Mouse (Mus musculus): ENCODE measurements at regions not wholly inside any gene's neighbourhood (a gene's known extent, or its start where the extent isn't known, plus 50 kb on each side); places are given as distances from the start of the nearest gene placed in this dataset.

DNA sequence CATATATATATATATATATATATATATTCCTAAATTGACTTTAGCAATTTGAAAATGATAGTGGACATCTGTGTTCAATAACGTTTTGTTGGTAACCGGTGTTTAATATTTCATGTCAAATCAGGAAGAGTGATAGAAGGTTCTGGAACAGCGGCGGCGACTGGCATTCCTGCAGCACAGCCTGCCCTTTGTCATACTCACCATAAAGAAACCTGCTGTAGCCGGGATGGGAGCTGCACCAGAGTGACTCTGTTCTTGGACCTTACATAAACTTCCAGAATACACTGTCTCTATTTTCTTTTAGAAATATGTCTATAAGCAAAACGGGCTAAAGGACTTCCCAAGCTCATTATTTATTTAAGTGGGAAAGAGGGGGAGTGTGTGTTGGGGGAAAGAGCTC is 731.5 kb downstream of the Egfem1 start:
- no peak overlapping the region for H3K4me3 ChIP-seq
- no peak for ATAC-seq (ENCODE audit: insufficient number of reproducible peaks, insufficient read depth, low FRiP score, low TSS enrichment, low read depth)
- WGBS, result 31% methylated on average over 7 of the region's 7 CpGs
- H3K27ac ChIP-seq, result no peak overlapping the region
- H3K4me1 ChIP-seq, result no peaks in the 10 kb centered on the region
- H3K9me3 ChIP-seq, result no peaks in the 10 kb centered on the region
- H3K9ac ChIP-seq, result no peak overlapping the region
- no peaks in the 10 kb centered on the region for H3K36me3 ChIP-seq
- H3K27me3 ChIP-seq, result peaks cover 9% of the 10 kb centered on the region; the same call in 1 of the 2 replicates
- 0 out of 2 replicates have a peak overlapping the region, but pooled peaks have one; percentile 22 for H3K4me2 ChIP-seq

DNA sequence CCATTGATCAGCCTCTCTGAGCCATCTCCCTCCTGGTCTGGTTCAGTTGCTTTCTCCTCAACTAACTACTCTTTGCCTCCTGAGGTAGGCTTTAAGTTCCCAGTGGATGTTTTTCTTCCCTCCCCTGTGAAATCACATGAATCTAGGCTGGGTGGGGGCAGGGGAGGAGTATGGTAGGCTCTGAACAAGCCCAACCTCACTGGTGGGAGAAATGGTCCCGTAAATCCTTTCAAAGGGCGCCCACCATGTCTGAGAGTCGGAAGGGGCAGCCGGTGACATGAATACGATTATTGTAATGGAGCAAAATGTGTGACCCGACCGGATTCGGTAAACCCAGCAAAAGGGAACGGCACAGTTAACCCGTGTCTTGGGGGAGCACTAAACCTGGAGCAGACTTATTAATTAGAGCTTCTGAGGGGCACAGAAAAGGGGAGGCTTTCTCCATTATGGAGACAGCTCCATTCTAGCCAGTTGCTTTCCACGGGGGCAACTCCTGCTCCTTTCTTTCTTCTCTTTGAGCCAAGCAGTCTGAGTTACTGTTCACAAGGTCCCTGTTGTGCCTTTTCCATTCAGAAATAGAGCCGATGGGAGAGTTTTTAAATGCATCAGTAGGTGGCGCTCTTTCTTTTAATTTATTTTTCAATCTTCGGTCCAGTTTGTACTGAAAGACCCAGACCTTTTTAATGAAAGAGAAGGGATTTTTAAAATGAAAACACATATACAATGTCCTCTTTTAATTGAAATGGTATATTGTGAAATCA is 730.8 kb downstream of the Egfem1 start:
- ATAC-seq (ENCODE audit: insufficient number of reproducible peaks, insufficient read depth, low FRiP score, low TSS enrichment, low read depth), result no peak

DNA sequence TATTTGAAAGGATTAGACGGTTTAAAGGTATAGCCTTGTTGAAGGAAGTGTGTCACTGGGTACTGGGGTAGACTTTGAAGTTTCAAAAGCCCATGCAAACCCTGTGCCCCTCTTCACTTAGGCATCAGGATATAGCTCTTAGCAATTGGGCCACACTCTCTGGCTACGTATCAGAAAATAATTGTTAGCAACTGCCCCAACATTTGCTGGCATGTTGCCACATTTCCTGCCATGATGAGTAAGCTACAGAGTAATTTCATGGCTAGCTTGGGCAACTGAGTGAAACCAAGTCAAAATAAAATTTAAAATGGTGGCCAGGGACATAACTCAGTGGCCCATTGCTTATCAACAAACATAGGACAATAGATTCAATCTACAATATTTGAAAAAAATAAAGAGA is 724.2 kb downstream of the Egfem1 start:
- peaks cover 3% of the 10 kb centered on the region for H3K4me1 ChIP-seq
- no peak overlapping the region for H3K9ac ChIP-seq
- no peak overlapping the region for H3K4me3 ChIP-seq
- H3K27me3 ChIP-seq, result no peaks in the 10 kb centered on the region; the same call in 1 of the 2 replicates
- H3K27ac ChIP-seq, result no peak overlapping the region
- 87% methylated on average over 2 of the region's 2 CpGs for WGBS
- H3K4me2 ChIP-seq, result no peak overlapping the region
- ATAC-seq (ENCODE audit: insufficient number of reproducible peaks, insufficient read depth, low FRiP score, low TSS enrichment, low read depth), result no peak
- H3K36me3 ChIP-seq, result no peaks in the 10 kb centered on the region
- H3K9me3 ChIP-seq, result no peaks in the 10 kb centered on the region

More for the DNA sequence above, 730.8 kb downstream of the Egfem1 start:
- Histone ChIP-seq H3K9me3 (no peaks in the 10 kb centered on the region), H3K27me3 (peaks cover 9% of the 10 kb centered on the region; the same call in 1 of the 2 replicates), H3K36me3 (no peaks in the 10 kb centered on the region), H3K4me1 (no peaks in the 10 kb centered on the region), H3K4me2 (peak overlapping the region; percentile 42), H3K4me3 (0 out of 2 replicates have a peak overlapping the region, but pooled peaks have one; percentile 14), H3K9ac (no peak overlapping the region), H3K27ac (peak overlapping the region; percentile 68)
- 49% methylated on average over 14 of the region's 14 CpGs for WGBS

DNA sequence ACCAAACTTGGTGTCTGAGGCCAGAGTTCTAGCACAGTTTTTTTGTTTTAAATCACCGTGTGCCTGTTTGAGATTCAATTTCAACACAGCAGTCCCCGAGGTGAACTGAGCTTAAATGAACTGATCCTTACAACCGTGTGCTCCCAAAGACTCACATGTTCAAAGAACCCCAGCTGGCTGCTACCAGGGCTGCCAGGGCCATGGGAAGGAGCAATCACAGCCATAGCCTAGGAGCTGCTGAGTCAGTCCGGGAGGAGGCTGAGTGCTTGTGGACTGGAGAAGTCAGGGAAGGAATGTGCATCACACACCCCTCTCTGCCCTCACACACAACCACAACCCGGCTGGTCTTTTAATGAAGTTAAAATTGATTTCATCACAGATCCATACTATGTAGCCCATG is 721.6 kb downstream of the Egfem1 start:
- WGBS, result 17% methylated on average over 5 of the region's 5 CpGs
- H3K9ac ChIP-seq, result no peak overlapping the region
- H3K9me3 ChIP-seq, result no peaks in the 10 kb centered on the region
- H3K4me1 ChIP-seq, result peaks cover 3% of the 10 kb centered on the region
- H3K27me3 ChIP-seq, result no peaks in the 10 kb centered on the region; the same call in 1 of the 2 replicates
- ATAC-seq (ENCODE audit: insufficient number of reproducible peaks, insufficient read depth, low FRiP score, low TSS enrichment, low read depth), result no peak
- H3K27ac ChIP-seq, result no peak overlapping the region
- no peak overlapping the region for H3K4me3 ChIP-seq
- no peaks in the 10 kb centered on the region for H3K36me3 ChIP-seq
- H3K4me2 ChIP-seq, result no peak overlapping the region

DNA sequence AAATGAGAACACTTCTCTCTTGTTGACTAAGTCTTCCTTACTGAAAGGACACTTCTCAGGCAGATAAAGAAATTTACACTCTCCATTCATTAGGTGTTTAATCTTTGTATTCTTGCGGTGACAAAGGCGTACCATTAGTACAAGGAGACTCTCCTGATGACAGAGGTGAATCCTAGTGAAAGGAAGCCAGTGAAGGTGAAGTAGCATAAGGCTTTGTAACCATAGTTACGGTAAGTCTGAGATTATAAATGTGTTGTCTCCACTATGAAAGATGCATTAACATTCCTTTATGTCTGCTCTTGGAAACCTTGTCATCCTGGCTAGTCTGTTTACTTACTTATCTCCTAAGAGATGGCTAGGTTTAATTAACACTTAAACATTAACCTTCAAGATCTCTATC is 719.3 kb downstream of the Egfem1 start:
- Histone ChIP-seq H3K9ac (no peak overlapping the region), H3K27me3 (no peaks in the 10 kb centered on the region), H3K4me2 (no peak overlapping the region), H3K4me3 (no peak overlapping the region), H3K36me3 (no peaks in the 10 kb centered on the region), H3K4me1 (peaks cover 3% of the 10 kb centered on the region), H3K27ac (no peak overlapping the region), H3K9me3 (no peaks in the 10 kb centered on the region)
- WGBS, result 84% methylated on average over 3 of the region's 3 CpGs
- ATAC-seq (ENCODE audit: insufficient number of reproducible peaks, insufficient read depth, low FRiP score, low TSS enrichment, low read depth), result no peak

DNA sequence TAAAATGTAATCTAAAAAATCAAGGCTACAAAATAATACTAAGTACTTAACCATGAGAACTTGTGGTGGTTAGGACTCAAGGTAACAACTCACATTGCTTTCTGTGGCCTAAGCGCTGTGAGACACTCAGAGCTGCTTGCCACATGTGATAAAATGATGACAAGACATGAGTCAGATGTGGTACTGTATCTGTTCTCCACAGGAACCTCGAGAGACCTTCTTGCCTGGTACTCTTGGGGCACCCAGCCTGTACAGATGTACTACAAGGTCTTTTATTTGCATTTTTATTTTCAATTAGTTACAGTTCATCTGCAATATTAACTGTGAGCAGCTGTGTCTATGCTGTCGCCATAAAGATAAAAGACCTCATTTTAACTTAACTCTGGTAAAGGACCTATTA is 692.5 kb downstream of the Egfem1 start:
- Histone ChIP-seq H3K4me2 (no peak overlapping the region), H3K27me3 (no peaks in the 10 kb centered on the region), H3K9ac (no peak overlapping the region), H3K4me3 (no peak overlapping the region), H3K9me3 (no peaks in the 10 kb centered on the region), H3K27ac (no peak overlapping the region), H3K36me3 (no peaks in the 10 kb centered on the region), H3K4me1 (no peaks in the 10 kb centered on the region)
- no peak for ATAC-seq (ENCODE audit: insufficient number of reproducible peaks, insufficient read depth, low FRiP score, low TSS enrichment, low read depth)
- WGBS, result 65% methylated on average over 3 of the region's 3 CpGs

DNA sequence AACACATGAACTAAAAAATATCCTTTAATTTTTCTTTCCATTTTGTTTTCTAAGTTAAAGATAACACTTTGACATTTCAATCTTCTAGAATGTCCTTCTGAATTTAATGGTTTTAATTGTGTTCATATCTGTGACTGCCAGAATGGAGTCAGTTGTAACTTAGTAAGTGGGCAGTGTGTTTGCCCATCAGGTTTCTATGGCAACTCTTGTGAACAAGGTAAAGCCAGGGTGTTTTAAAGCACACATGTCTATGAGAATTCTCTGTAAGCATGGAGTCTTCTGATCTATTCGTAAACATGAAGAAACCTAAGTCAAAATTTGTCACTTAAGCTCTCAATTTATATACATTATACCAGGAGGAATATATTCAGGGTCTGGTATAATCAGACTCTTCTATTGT is 689.4 kb downstream of the Egfem1 start:
- no peaks in the 10 kb centered on the region for H3K36me3 ChIP-seq
- ATAC-seq (ENCODE audit: insufficient number of reproducible peaks, insufficient read depth, low FRiP score, low TSS enrichment, low read depth), result no peak
- no peak overlapping the region for H3K27ac ChIP-seq
- 83% methylated on average over 1 of the region's 1 CpGs for WGBS
- no peak overlapping the region for H3K9ac ChIP-seq
- no peak overlapping the region for H3K4me3 ChIP-seq
- no peaks in the 10 kb centered on the region for H3K27me3 ChIP-seq
- no peaks in the 10 kb centered on the region for H3K4me1 ChIP-seq
- no peaks in the 10 kb centered on the region for H3K9me3 ChIP-seq
- H3K4me2 ChIP-seq, result no peak overlapping the region

DNA sequence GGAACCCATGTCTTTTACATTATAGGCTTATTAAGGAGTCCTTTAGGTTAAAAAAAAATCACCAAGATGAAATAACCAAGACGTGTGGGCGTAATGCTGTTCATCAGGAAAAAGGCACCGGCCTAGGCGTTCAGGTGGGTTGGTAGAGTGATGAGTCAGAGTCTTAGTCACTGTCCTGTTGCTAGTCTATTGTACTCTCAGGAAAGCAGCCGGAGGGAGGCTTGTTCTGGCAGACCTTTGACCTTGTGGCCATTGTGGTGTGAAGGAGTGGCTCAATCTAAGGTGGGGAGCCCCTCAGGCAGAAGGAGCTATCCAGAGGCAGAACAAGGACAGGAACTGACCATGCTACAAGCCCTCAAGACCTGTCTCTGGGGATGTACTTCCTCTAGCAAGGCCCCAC is 686.8 kb downstream of the Egfem1 start:
- ATAC-seq (ENCODE audit: insufficient number of reproducible peaks, insufficient read depth, low FRiP score, low TSS enrichment, low read depth), result no peak
- 78% methylated on average over 5 of the region's 5 CpGs for WGBS

DNA sequence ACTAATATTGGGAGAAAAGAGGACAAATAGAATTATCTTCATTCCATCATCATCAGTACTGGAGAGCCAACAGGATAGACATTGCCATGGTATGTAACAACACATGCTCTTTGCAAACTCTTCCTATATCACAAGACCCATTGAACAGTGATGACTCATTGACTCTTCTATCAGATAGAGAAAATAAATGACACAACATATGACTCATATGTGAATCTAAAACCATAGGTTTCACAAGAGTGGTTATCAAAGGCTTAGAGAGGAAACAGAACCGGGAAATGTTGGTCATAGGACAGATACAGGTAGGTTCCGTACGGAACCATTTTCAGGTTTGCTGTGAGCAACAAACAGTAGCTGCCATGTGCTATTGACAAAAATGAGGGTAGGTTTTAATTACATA is 682.2 kb downstream of the Egfem1 start:
- Histone ChIP-seq H3K36me3 (no peaks in the 10 kb centered on the region), H3K27me3 (no peaks in the 10 kb centered on the region), H3K9ac (no peak overlapping the region), H3K4me3 (no peak overlapping the region), H3K4me2 (no peak overlapping the region), H3K27ac (no peak overlapping the region), H3K9me3 (no peaks in the 10 kb centered on the region), H3K4me1 (no peaks in the 10 kb centered on the region)
- 95% methylated on average over 3 of the region's 3 CpGs for WGBS
- ATAC-seq (ENCODE audit: insufficient number of reproducible peaks, insufficient read depth, low FRiP score, low TSS enrichment, low read depth), result no peak

More for the DNA sequence above, 686.8 kb downstream of the Egfem1 start:
- Histone ChIP-seq H3K9ac (no peak overlapping the region), H3K27me3 (no peaks in the 10 kb centered on the region), H3K4me2 (no peak overlapping the region), H3K4me1 (no peaks in the 10 kb centered on the region), H3K4me3 (no peak overlapping the region), H3K27ac (no peak overlapping the region), H3K9me3 (no peaks in the 10 kb centered on the region), H3K36me3 (no peaks in the 10 kb centered on the region)

DNA sequence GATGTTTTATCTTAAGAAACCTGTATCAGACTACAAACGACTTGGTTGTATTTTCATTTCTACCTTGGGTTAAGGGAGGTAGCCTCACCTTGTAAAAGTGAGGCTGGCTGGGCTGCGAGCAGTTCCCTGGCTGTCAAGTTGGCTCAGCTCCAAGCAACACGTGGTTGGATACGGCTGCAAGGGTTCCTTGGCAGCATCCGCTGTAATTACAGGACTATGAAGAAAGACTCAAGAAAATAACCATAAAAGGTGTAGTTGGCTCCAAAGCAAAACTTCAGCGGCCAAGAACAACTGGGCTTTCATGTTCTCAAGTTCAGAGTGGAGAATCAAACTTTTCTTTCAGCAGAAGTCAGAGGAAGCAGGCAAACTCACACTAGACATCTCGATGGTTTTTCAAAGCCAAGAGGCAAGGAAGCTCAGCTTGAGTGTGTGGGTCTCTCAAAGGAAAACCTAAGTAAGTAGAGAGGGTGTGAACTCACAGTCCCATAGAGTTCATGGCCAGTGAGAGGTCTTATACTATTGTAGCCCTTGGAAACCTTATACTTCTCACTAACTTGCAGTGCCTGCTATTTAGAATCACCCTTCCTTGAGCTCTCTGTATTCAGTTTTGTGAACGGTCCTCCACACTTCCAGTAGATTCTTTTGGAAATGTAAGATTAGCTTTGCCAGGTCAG is 676.1 kb downstream of the Egfem1 start:
- no peak for ATAC-seq (ENCODE audit: insufficient number of reproducible peaks, insufficient read depth, low FRiP score, low TSS enrichment, low read depth)
- Histone ChIP-seq H3K9ac (no peak overlapping the region), H3K4me1 (0 out of 2 replicates have a peak, but pooled peaks cover 4% of the 10 kb centered on the region), H3K9me3 (no peaks in the 10 kb centered on the region), H3K27ac (peak overlapping the region; percentile 44; the same call in 1 of the 2 replicates), H3K4me2 (no peak overlapping the region), H3K4me3 (no peak overlapping the region), H3K27me3 (no peaks in the 10 kb centered on the region), H3K36me3 (no peaks in the 10 kb centered on the region)
- 58% methylated on average over 8 of the region's 8 CpGs for WGBS

Data from embryonic facial prominence, embryonic 13.5 days (tissue).